Mouse (Mus musculus): ENCODE results near the gene Ubox5.

- TF ChIP-seq CTCF (conservative IDR thresholded peaks at IDR 0.05; ENCODE audit: low read length) (peak; percentile 20), NANOG (IDR thresholded peaks at IDR 0.05; ENCODE audit: borderline replicate concordance, low read length) (no peak)
These were observed 66.4 kb downstream of the Ubox5 start, which contains the start of gene Mrps26 for GRCm38 (mm10) chr2:130563212-130564055.

Data from E14TG2a.4 (cell line).